Mouse (Mus musculus) MEL (cell line): ENCODE data around the gene Ripor2. TPM values are rescaled to one million over a fixed set of nuclear protein-coding genes. Genes with fewer than 3 reads are reported as not detected.
A peak's percentile ranks its signal among the peaks of the same experiment; 100 is the strongest.

ENCODE experiments used
- DNase-seq: peaks from one replicate; pipeline ENCODE4 v3.0.0; 2011; ENCODE audit warnings: low read depth, low spot score
- H3K27ac ChIP-seq: 2 replicates; pipeline ENCODE4 v1.5.1; 2012; ENCODE audit warnings: low read depth, mild to moderate bottlenecking, control low read depth, low read length, moderate library complexity; ENCODE audit not compliant: control insufficient read depth
- H3K27me3 ChIP-seq, 2 experiments: fragments of 150-350 bp in 1 of 2; sonication (generic) in 1 of 2; 2 replicates each; pipeline ENCODE4 v1.6.1; 2012; ENCODE audit warnings: low read length in 2 of 2, mild to moderate bottlenecking in 2 of 2, improper control_type of control experiment in 1 of 2, moderate library complexity in 1 of 2; ENCODE audit not compliant: insufficient read depth in 2 of 2, control insufficient read depth in 1 of 2
- H3K36me3 ChIP-seq, 2 experiments: 2 replicates each; pipeline ENCODE4 v1.6.1; 2012 to 2014; ENCODE audit warnings: low read length in 2 of 2, improper control_type of control experiment in 1 of 2, inconsistent platforms in 1 of 2, mild to moderate bottlenecking in 1 of 2; ENCODE audit not compliant: insufficient read depth in 2 of 2, control insufficient read depth in 1 of 2
- H3K4me1 ChIP-seq, 2 experiments: fragments of 150-350 bp in 1 of 2; sonication (generic) in 1 of 2; 2 replicates each; pipeline ENCODE4 v1.6.1; 2012; ENCODE audit warnings: low read length in 2 of 2, improper control_type of control experiment in 1 of 2, mild to moderate bottlenecking in 1 of 2; ENCODE audit not compliant: insufficient read depth in 2 of 2, control insufficient read depth in 1 of 2
- H3K4me3 ChIP-seq, 2 experiments: fragments of 150-350 bp in 1 of 2; sonication (generic) in 1 of 2; 2 replicates each; pipeline ENCODE4 v1.5.1; 2012; ENCODE audit warnings: low read depth in 2 of 2, low read length in 2 of 2, mild to moderate bottlenecking in 2 of 2, moderate library complexity in 2 of 2, control low read depth in 1 of 2, improper control_type of control experiment in 1 of 2; ENCODE audit not compliant: control insufficient read depth in 1 of 2, insufficient read depth in 1 of 2
- H3K79me2 ChIP-seq: 2 replicates; pipeline ENCODE4 v1.6.1; 2012; ENCODE audit warnings: mild to moderate bottlenecking, low read length, moderate library complexity; ENCODE audit not compliant: control insufficient read depth, poor library complexity, insufficient read depth
- H3K9ac ChIP-seq: 2 replicates; pipeline ENCODE4 v1.6.1; 2012; ENCODE audit warnings: low read depth, mild to moderate bottlenecking, control low read depth, low read length, moderate library complexity; ENCODE audit not compliant: control insufficient read depth, poor library complexity, severe bottlenecking
- H3K9me3 ChIP-seq: fragments of 150-350 bp; sonication (generic); replicated peaks from 2 replicates; pipeline ENCODE4 v1.6.1; 2012; ENCODE audit warnings: mild to moderate bottlenecking, low read length, improper control_type of control experiment, moderate library complexity; ENCODE audit not compliant: insufficient read depth
- CHD1 ChIP-seq: IDR thresholded peaks from 2 replicates; pipeline ENCODE4 v1.6.1; 2012; ENCODE audit warnings: low read depth, mild to moderate bottlenecking, inconsistent platforms, low read length, improper control_type of control experiment
- CHD2 ChIP-seq: IDR thresholded peaks from 2 replicates; pipeline ENCODE4 v1.6.1; 2011; ENCODE audit warnings: low read length, improper control_type of control experiment
- CTCF ChIP-seq, 3 experiments: IDR thresholded peaks in 2 of 3; conservative IDR thresholded peaks in 1 of 3; 2 replicates each; pipeline ENCODE4 v1.5.1; 2011 to 2012; ENCODE audit warnings: low read length in 3 of 3, low read depth in 2 of 3, mild to moderate bottlenecking in 2 of 3, improper control_type of control experiment in 1 of 3, inconsistent platforms in 1 of 3, mixed read lengths in 1 of 3, moderate library complexity in 1 of 3; ENCODE audit not compliant: control insufficient read depth in 1 of 3, insufficient read depth in 1 of 3, poor library complexity in 1 of 3, severe bottlenecking in 1 of 3
- EP300 ChIP-seq, 2 experiments: IDR thresholded peaks; 2 replicates each; pipeline ENCODE4 v1.6.1; 2011; ENCODE audit warnings: improper control_type of control experiment in 2 of 2, low read length in 2 of 2, low read depth in 1 of 2, mild to moderate bottlenecking in 1 of 2
- MYB ChIP-seq: IDR thresholded peaks from 2 replicates; pipeline ENCODE4 v1.6.1; 2011; ENCODE audit warnings: mild to moderate bottlenecking, low read depth, low read length, improper control_type of control experiment
- RAD21 ChIP-seq: IDR thresholded peaks from 2 replicates; pipeline ENCODE4 v1.6.1; 2011; ENCODE audit warnings: mild to moderate bottlenecking, low read depth, low read length, improper control_type of control experiment
- RCOR1 ChIP-seq: IDR thresholded peaks from 2 replicates; pipeline ENCODE4 v1.6.1; 2012; ENCODE audit warnings: low read depth, mild to moderate bottlenecking, inconsistent platforms, low read length, improper control_type of control experiment
- SIN3A ChIP-seq: IDR thresholded peaks from 2 replicates; pipeline ENCODE4 v1.6.1; 2012; ENCODE audit warnings: low read length, improper control_type of control experiment, inconsistent platforms
- SMC3 ChIP-seq: IDR thresholded peaks from 2 replicates; pipeline ENCODE4 v1.6.1; 2011; ENCODE audit warnings: low read depth, low read length, improper control_type of control experiment
- TAL1 ChIP-seq: IDR thresholded peaks from 2 replicates; pipeline ENCODE4 v1.6.1; 2012; ENCODE audit warnings: mild to moderate bottlenecking, inconsistent platforms, low read length, moderate library complexity, mixed read lengths
- USF1 ChIP-seq: IDR thresholded peaks from 2 replicates; pipeline ENCODE4 v1.6.1; 2014; ENCODE audit warnings: low read depth, mild to moderate bottlenecking, inconsistent platforms, low read length, improper control_type of control experiment, moderate library complexity
- ZC3H11A ChIP-seq: IDR thresholded peaks from 2 replicates; pipeline ENCODE4 v1.6.1; 2012; ENCODE audit warnings: low read depth, mild to moderate bottlenecking, inconsistent platforms, low read length, improper control_type of control experiment
- ZMIZ1 ChIP-seq: IDR thresholded peaks from 2 replicates; pipeline ENCODE4 v1.6.1; 2012; ENCODE audit warnings: low read depth, mild to moderate bottlenecking, inconsistent platforms, low read length, improper control_type of control experiment, moderate library complexity
- ZNF384 ChIP-seq: IDR thresholded peaks from 2 replicates; pipeline ENCODE4 v1.6.1; 2012; ENCODE audit warnings: low read depth, mild to moderate bottlenecking, inconsistent platforms, low read length, improper control_type of control experiment
- polyA plus RNA-seq, 2 experiments: library from polyadenylated mRNA; stranded (reverse) in 1 of 2; unstranded in 1 of 2; fragments of >175 nt in 1 of 2; fragments of >200 nt in 1 of 2; gene quantifications; 2 replicates each; pipeline versions ENCODE4 v1.2.1 to v1.2.4; 2012; ENCODE audit warnings: low replicate concordance in 2 of 2, low read depth in 1 of 2; ENCODE audit not compliant: insufficient read length in 2 of 2, insufficient read depth in 1 of 2, missing spikeins in 1 of 2
- total RNA-seq: library from RNA; depleted of rRNA; stranded (reverse); fragments of 300-350 nt; gene quantifications from 2 replicates; pipeline ENCODE4 v1.2.3, GENCODE M21; 2012

Ripor2 gene
- total and polyA plus RNA-seq, 3 experiments: 13.5 to 18.5 TPM; not detected in 1

GRCm38 (mm10) chr13:24613433-24613832 is 31.4 kb downstream of the Ripor2 start:
- no peak overlapping the region for H3K27ac ChIP-seq
- DNase-seq: no peak
- H3K4me3 ChIP-seq: no peak overlapping the region
- H3K9me3 ChIP-seq: no peaks in the 10 kb centered on the region
- no peaks in the 10 kb centered on the region for H3K79me2 ChIP-seq
- H3K36me3 ChIP-seq: peaks cover 0 to 4% of the 10 kb centered on the region in 2 experiments; a peak in 2 of 4 replicates
- TF ChIP-seq EP300 (IDR thresholded peaks at IDR 0.05; ENCODE audit: low read depth in 1 of 2, low read length in 2 of 2): no peak
- no peak for TF ChIP-seq USF1
- TF ChIP-seq CHD1: no peak
- H3K9ac ChIP-seq: no peak overlapping the region
- H3K27me3 ChIP-seq: no peaks in the 10 kb centered on the region
- H3K4me1 ChIP-seq: no peaks in the 10 kb centered on the region

- DNase-seq: no peak
- Histone ChIP-seq H3K9ac (no peak overlapping the region), H3K4me3 (no peak overlapping the region)
Measured at GRCm38 (mm10) chr13:24613927-24614780, 32.2 kb downstream of the Ripor2 start.

GRCm38 (mm10) chr13:24615921-24616565 is 34.1 kb downstream of the Ripor2 start:
- no peaks in the 10 kb centered on the region for H3K27me3 ChIP-seq
- TF ChIP-seq RAD21 (peak; percentile 26), ZMIZ1 (no peak), SMC3 (peak; percentile 41), CHD2 (no peak), CTCF (IDR thresholded peaks at IDR 0.05 in 2 of 3, conservative IDR thresholded peaks at IDR 0.05 in 1 of 3; ENCODE audit: control insufficient read depth in 1 of 3, insufficient read depth in 1 of 3, low read depth in 2 of 3, low read length in 3 of 3, poor library complexity in 1 of 3, severe bottlenecking in 1 of 3) (peak; percentile 55 to 80 (median 60))
- H3K79me2 ChIP-seq: no peaks in the 10 kb centered on the region
- no peak overlapping the region for H3K9ac ChIP-seq
- no peaks in the 10 kb centered on the region for H3K9me3 ChIP-seq
- DNase-seq: peak; percentile 33
- no peak overlapping the region for H3K27ac ChIP-seq
- no peaks in the 10 kb centered on the region for H3K4me1 ChIP-seq
- H3K4me3 ChIP-seq: no peak overlapping the region
- peaks cover 0 to 1% of the 10 kb centered on the region in 2 experiments; a peak in 1 of 4 replicates for H3K36me3 ChIP-seq

More at GRCm38 (mm10) chr13:24613927-24614780, 32.2 kb downstream of the Ripor2 start:
- Histone ChIP-seq H3K27me3 (no peaks in the 10 kb centered on the region), H3K27ac (no peak overlapping the region), H3K9me3 (no peaks in the 10 kb centered on the region), H3K36me3 (peaks cover 0 to 1% of the 10 kb centered on the region in 2 experiments; a peak in 1 of 4 replicates), H3K79me2 (no peaks in the 10 kb centered on the region)
- TF ChIP-seq TAL1: no peak
- TF ChIP-seq RCOR1: no peak
- no peak for TF ChIP-seq ZMIZ1
- TF ChIP-seq SIN3A: no peak
- TF ChIP-seq ZC3H11A: no peak
- 0 out of 2 replicates have a peak, but pooled peaks have one; percentile 18 for TF ChIP-seq ZNF384
- no peak for TF ChIP-seq MYB
- TF ChIP-seq, all 39 proteins: peak for 1
- H3K4me1 ChIP-seq: no peaks in the 10 kb centered on the region
